Mouse (Mus musculus) lung, adult 18-20 months (tissue): Measurements from ENCODE around the gene Vat1.
"Not testable (repeated sequence)": the region's sequence is repeated elsewhere in the genome, so short reads cannot be mapped to it uniquely, and the experiment has no call there.

ENCODE experiments used
- DNase-seq, 2 experiments: peaks; one replicate each; pipeline ENCODE4 v3.0.0; 2022; ENCODE audit warnings: mixed read lengths in 2 of 2

Gene Vat1

DNA sequence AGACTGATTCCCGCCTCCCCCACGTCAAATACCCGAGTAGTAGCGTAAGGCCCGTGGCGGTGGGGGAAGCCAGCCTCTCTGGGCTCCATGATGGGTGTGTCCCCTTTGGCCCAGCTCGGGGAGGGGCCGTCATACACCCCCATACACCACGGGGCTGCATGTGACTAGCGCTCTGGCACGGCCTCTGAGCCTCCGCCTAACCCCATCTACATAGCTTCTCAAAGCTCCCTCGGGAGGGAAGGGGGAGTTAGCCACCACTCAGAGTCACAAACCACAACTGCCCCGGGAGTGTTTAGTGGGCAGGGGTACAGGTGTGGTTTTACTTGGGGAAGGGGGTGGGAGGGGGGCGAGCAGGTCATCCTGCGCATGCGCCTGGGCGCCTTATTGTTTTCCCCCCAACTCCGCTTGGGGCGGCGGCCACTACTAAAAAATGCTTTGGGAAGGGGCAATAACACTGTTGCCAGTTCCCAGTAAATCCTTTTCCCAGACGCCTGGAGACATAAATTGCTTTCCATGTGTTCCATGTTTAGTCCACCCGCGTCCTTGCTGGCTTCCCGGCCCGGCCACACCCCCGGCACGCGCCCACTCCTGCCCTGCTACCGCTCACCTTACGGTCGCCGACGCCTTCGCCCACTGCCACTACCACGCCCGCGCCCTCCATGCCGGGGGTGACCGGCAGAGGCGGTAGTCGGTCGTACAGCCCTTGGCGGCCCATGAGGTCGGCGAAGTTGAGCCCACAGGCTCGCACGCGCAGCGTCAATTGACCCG is 745 bp downstream of the Vat1 start:
- peak; percentile 79 to 85 for DNase-seq

- DNase-seq = peak; percentile 63 to 77
Measured at GRCm38 (mm10) chr11:101464211-101465100, 1.6 kb downstream of the Vat1 start, which contains the start of gene Rnd2. Gene Rnd2 (plus strand): TSS chr11:101464999.

DNA sequence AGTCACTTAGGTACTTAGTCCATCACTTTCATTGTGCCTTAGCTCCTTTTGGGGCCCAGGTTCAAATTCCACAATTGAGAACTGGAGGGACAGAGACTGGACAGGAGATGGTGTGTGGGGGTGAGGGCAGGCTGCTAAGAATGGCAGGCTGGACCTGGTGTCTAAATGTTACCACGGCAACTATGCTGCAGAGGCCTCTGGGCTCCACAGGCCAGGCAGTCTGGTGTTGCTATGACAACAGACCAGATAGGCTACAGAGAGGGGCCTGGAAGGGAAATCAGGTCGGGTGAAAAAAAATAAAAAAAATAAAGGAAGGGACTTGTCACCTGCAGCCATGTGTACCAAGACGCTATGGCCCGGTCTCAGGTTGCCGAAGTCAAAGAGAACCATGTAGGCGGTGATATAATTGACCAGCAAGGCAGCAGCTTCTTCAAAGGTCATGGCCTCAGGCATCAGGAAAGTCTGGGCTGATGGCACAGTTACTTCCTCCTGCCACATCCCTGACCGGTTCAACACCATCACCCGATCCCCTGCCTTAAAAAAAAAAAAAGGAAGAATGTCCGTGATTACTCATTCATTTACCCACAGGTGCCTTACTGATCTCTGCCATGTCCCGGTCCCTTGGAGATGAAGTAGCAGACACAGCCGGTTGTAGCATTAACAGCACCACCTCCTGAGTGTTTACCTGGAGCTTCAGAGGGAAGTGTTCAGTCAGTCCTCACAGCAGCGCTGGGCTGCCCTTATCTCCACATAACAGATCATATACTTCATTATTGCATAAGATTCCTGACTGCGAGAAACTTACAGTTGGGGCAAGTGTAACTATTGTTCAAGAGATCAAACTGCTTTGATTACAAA is 3.2 kb downstream of the Vat1 start:
- peak in 1 of 2 experiments; percentile 9 for DNase-seq

GRCm38 (mm10) chr11:101462141-101462540 is 3.9 kb downstream of the Vat1 start:
- DNase-seq = no peak

DNA sequence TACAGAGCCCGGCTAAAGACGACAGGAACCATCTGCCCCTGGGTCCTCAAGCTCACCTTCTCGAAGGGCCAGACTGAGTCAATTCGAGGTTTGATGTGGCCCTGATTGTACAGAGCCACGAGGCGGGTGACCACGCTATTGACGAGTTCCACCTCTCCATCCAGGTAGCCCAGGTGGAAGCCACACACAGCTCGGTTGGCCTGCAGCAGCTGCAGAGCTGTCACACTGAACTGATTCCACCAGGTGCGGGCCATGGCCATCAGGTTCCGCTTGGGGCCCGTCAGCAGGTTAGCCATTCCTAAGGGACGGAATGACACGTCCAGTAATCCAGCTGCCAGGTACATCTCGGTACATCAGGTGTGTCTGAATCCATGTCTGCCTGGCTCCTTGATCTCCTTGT is 5.7 kb downstream of the Vat1 start:
- no peak for DNase-seq

DNA sequence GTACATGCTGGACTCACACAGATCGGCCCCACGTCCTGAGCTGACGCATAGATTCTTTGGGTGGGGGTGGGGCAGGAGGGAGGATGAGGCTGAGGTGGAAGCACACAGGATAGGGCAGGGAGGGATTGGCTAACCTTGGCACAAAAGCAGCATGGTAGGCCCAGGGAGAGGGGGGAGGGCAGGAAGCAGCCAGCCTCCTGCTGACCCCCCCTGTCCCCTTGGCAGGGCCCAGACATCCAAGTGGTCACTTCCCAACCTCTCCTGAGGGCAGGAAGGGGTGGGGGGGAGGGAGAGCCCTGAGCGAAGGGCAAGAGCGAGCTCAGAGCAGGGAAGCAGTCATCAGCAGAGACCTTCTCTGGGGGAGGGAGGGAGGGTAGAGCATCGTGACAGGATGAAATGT is 6.3 kb downstream of the Vat1 start:
- peak; percentile 58 to 75 for DNase-seq

- no peak for DNase-seq
Measured at GRCm38 (mm10) chr11:101458217-101458616, 7.8 kb downstream of the Vat1 start.

DNA sequence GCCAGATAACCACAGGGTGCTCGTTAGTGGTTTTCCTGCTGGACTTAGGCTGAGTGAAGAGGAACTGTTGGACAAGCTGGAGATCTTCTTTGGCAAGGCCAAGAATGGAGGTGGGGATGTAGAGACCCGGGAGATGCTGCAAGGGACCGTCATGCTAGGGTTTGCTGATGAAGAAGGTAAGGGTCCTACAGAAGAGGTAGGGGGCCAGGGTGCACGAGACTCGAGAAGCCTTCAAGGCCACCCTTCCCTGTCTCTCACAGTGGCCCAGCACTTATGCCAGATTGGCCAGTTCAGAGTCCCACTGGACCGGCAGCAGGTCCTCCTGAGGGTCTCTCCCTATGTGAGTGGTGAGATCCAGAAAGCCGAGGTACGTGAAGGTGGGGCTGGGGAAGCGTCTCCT is 8.4 kb downstream of the Vat1 start:
- no peak for DNase-seq

DNA sequence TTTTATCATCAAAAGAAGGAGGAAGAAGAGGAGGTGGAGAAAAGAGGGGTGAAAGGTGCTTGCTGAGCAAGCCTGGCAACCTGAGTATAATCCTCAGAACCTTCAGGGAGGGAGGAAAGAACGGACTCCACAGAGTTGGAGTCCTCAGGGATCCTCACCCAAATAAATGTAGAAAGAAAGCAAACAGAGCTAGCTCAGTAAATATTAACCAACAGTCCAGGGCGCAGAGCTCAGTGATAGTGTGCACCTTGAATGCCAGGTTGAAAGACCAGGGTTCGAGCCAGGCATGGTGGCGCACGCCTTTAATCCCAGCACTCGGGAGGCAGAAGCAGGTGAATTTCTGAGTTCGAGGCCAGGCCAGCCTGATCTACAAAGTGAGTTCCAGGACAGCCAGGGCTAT is 10.4 kb downstream of the Vat1 start:
- no peak for DNase-seq

GRCm38 (mm10) chr11:101454702-101455101 is 11.3 kb downstream of the Vat1 start:
- no peak for DNase-seq

DNA sequence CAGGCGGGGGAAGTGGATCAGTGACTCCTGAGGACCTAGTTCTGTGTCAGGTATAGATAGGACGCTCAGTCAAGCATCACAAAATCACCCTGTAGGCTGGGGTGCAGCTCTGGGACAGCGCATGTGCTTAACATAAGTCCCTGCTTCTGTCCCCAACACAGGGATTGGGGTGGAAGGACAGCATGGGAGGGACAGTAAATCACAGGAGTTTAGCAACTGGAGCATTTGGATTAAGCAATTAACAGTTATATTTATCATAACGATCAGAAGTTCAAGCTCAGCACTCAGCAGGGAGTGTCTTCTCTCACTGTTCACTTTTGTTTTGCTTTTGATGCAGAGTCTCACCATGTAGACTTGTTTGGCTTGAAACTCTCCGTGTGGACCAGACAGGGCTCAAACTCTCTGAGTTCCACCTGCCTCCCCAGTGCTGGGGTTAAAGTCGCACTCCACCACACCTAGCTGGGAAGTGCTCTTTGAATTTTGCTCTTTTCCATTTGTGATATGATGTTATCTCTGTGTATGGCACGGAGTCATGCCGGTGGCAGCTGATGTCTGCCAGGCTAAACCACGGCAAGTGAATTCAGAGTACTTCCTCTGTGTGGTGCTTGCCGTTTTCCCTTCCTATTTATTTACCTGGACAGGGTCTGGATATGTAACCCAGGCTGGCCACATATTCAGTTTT is 13.8 kb downstream of the Vat1 start:
- no peak for DNase-seq

- no peak for DNase-seq
Measured at GRCm38 (mm10) chr11:101451536-101451935, 14.5 kb downstream of the Vat1 start.

DNA sequence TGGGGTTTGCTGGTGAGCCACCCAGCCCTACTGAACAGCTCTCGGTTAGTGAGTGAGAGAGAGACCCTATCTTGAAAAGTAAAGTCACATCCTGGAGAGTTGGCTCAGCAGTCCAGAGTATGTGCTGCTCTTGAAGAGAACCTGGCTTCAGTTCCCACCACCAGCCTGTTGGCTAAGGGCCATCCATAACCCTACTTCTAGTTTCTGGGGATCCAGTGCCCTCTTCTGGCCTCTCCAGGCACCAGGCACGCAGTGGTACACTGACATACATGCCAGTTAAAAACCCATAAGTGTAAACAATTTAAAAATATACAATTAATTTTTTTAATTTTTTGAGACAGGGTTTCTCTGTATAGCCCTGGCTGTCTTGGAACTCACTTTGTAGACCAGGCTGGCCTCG is 15.6 kb downstream of the Vat1 start:
- peak in 1 of 2 experiments; percentile 36 for DNase-seq

GRCm38 (mm10) chr11:101449596-101449995 is 16.4 kb downstream of the Vat1 start:
- not testable (repeated sequence) for DNase-seq

- peak in 1 of 2 experiments; percentile 17 for DNase-seq
Measured at GRCm38 (mm10) chr11:101448899-101449298, 17.1 kb downstream of the Vat1 start.

- DNase-seq = peak; percentile 91 to 93
Measured at GRCm38 (mm10) chr11:101448274-101448746, 17.7 kb downstream of the Vat1 start, which contains the start of gene Ifi35. Gene Ifi35 (plus strand): TSS chr11:101448407.

DNA sequence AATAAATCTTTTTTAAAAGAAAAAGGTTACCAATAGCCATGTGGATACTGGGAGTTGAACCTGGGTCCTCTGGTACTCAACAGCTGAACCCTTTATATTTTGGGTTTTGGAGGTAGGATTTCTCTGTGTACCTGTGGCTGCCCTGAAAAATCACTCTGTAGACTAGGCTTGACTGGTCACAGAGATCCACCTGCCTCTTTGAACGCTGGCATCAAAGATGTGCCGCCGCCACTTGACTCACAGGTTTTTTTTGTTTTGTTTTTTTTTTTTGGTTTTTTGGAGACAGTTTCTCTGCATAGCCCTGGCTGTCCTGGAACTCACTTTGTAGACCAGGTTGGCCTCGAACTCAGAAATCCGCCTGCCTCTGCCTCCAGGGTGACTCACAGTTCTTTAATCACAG is 18.2 kb downstream of the Vat1 start:
- DNase-seq = no peak

DNA sequence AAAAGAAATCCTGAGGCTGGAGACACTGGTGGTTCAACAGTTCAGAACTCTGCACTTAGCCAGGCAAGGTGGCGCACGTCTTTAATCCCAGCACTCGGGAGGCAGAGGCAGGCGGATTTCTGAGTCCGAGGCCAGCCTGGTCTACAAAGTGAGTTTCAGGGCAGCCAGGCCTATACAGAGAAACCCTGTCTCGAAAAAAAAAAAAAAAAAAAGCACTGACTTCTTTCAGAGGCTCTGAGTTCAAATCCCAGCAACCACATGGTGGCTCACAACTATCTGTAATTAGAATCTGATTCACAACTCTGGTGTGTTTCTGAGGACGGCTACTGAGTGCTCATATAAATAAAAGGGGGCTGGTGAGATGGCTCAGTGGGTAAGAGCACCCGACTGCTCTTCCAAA is 19.2 kb downstream of the Vat1 start:
- DNase-seq = not testable (repeated sequence)

DNA sequence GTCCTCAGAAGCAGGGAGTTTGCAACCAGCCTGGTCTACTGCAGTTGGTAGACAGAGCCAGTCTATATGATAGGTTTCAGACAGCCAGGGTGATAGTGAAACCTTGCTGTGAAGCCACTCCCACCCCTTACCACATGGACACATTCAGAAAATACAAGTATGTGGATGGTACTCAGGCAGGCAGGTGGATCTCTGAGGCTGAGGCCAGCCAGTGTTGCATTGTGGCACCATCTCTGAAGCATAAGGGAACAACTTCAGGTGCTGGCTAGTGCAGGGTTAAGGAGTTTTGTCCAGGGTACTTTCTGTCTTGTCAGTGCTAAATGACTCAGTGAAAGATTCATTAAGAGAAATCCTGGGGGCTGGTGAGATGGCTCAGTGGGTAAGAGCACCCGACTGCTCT is 19.7 kb downstream of the Vat1 start:
- no peak for DNase-seq

GRCm38 (mm10) chr11:101442760-101443159 is 23.3 kb downstream of the Vat1 start:
- DNase-seq = no peak

GRCm38 (mm10) chr11:101442127-101442693 is 23.8 kb downstream of the Vat1 start, which contains the start of gene Rpl27:
Gene Rpl27 (plus strand): TSS chr11:101442298.
- DNase-seq = peak; percentile 99
